Mouse (Mus musculus) erythroblast, embryonic 14.5 days (primary cell): ENCODE data around the gene Sdk1. TPM values are rescaled to one million over a fixed set of nuclear protein-coding genes. Genes with fewer than 3 reads are reported as not detected.

Experiments
- H3K27me3 ChIP-seq: 2 replicates; pipeline ENCODE4 v1.6.1; 2012; ENCODE audit warnings: inconsistent platforms; ENCODE audit not compliant: control insufficient read depth
- H3K36me3 ChIP-seq: 2 replicates; pipeline ENCODE4 v1.6.1; 2012; ENCODE audit warnings: mild to moderate bottlenecking, inconsistent platforms; ENCODE audit not compliant: control insufficient read depth
- H3K4me1 ChIP-seq: 2 replicates; pipeline ENCODE4 v1.6.1; 2012; ENCODE audit warnings: inconsistent platforms; ENCODE audit not compliant: control insufficient read depth
- H3K4me3 ChIP-seq: replicated peaks from 2 replicates; pipeline ENCODE3; 2012; ENCODE audit warnings: moderate library complexity, mild to moderate bottlenecking, inconsistent platforms
- H3K9me3 ChIP-seq: 2 replicates; pipeline ENCODE4 v1.6.1; 2012; ENCODE audit warnings: low read length, inconsistent platforms, mixed read lengths; ENCODE audit not compliant: control insufficient read depth
- GATA1 ChIP-seq: IDR thresholded peaks from 2 replicates; pipeline ENCODE4 v1.6.1; 2012; ENCODE audit warnings: low read length, inconsistent platforms, mixed read lengths
- TAL1 ChIP-seq: IDR thresholded peaks from 3 replicates; pipeline ENCODE4 v1.6.1; 2012; ENCODE audit warnings: low read length, inconsistent platforms, mixed read lengths
- polyA plus RNA-seq: library from polyadenylated mRNA; stranded (reverse); fragments of >175 nt; gene quantifications from 2 replicates; pipeline ENCODE4 v1.2.3, GENCODE M21; 2012

Gene Sdk1
- polyA plus RNA-seq, 1 experiment: not detected

DNA sequence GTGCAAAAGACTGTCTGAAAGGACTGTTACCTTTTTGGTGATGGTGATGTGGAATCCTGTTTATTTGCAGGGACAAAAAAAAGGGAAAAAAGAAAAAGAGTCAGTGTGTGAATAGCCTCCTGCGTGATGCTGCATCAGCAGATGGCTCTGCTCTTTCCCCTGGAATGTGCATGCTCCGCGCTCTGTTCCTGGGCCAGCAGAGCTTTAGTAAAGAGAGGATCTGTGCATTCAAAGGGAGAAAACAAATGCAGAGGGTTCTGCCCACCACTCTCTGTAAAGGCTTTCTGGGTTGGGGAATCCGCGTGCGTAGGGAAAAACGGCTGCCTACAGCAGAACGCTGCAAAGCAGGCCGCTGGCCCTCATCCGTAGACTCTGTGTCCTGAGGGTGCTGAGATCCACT is 644.7 kb downstream of the Sdk1 start:
- peaks cover 14% of the 10 kb centered on the region for H3K9me3 ChIP-seq
- H3K4me1 ChIP-seq: no peaks in the 10 kb centered on the region
- no peak overlapping the region for H3K4me3 ChIP-seq
- no peaks in the 10 kb centered on the region for H3K27me3 ChIP-seq
- no peaks in the 10 kb centered on the region for H3K36me3 ChIP-seq
- TF ChIP-seq TAL1: no peak
- no peak for TF ChIP-seq GATA1

DNA sequence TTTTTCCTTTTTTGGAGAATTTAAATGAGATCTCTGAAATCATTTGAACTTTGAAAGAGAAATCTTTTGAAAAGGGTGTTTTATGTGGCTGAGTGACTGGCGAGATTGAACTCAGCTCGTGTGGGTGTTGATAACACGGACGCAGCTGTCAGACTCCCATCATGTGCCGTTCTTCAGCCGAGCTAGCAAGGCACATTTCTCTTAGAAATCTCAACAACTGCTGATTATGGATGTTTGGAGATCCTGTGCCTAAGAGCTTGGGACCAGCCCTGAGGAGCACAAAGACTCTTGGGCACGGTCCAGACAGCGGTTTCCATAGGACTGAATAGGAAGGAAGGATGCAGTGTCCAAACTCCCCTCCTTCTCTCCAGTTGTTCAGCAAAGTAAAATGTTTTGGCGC is 648.5 kb downstream of the Sdk1 start:
- Histone ChIP-seq H3K4me3 (no peak overlapping the region), H3K36me3 (no peaks in the 10 kb centered on the region), H3K4me1 (no peaks in the 10 kb centered on the region), H3K9me3 (peaks cover 17% of the 10 kb centered on the region), H3K27me3 (no peaks in the 10 kb centered on the region)
- TF ChIP-seq TAL1 (no peak), GATA1 (no peak)

DNA sequence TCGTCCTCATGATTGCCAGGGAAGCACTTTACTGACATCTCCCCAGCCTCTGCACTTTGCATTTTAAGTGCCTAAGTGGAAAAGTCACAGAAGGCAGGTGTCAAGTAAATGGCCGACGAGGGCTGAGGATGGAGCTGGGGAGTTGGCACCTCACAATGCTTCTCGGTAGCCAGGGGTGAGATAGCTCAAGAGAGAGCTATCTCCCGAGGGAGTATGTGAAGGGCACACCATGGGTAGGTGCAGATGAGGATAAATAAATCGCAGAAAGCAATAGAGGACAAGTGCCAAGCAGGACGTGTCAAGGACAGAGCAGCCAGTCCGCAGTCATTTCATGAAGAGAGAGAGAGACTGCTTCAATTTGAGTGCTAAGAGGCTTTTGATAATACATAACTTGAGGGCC is 655.1 kb downstream of the Sdk1 start:
- Histone ChIP-seq H3K4me3 (no peak overlapping the region), H3K36me3 (no peaks in the 10 kb centered on the region), H3K9me3 (peaks cover 25% of the 10 kb centered on the region), H3K27me3 (no peaks in the 10 kb centered on the region), H3K4me1 (no peaks in the 10 kb centered on the region)
- no peak for TF ChIP-seq GATA1
- TF ChIP-seq TAL1: no peak

DNA sequence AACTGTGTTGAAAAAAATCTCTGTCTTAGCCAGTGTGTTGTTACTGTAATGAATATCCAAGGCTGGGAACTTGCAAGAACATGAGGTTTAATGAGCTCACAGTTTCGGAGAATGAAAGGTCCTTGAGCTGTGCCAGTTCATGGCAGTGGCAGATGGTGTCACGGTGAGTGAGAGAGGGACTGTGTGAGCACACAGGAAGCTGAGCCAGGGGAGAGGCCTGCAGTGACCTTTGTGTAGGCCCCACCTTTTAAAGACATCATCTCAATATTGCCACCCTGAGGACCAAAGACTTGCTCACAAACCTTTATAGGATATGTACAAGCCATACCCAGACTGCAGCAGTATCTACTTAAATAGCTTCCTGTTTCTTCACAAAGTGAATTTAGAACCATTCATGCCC is 656.2 kb downstream of the Sdk1 start:
- H3K27me3 ChIP-seq: no peaks in the 10 kb centered on the region
- H3K4me3 ChIP-seq: no peak overlapping the region
- TF ChIP-seq GATA1: no peak
- no peak for TF ChIP-seq TAL1
- no peaks in the 10 kb centered on the region for H3K4me1 ChIP-seq
- no peaks in the 10 kb centered on the region for H3K36me3 ChIP-seq
- H3K9me3 ChIP-seq: peaks cover 22% of the 10 kb centered on the region

DNA sequence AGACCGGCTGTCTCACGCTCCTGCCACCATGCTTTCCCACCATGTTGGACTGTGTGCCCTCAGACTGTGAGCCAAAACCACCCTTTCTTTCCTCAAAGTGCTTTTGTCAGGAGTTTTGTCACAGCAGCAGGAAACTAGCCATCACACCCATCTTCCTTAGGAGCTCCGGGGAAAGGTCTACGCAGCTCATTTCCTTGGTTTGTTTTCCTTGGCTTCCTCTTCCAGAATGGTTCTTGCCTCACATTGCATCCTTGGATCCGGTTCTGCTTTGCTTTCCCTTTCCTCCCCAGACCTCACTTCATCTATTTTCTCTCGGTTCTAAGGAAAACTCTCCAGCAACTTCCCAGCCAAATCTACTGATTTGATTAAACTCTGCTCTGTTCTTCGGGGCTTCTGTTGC is 658.5 kb downstream of the Sdk1 start:
- no peaks in the 10 kb centered on the region for H3K27me3 ChIP-seq
- peaks cover 24% of the 10 kb centered on the region for H3K9me3 ChIP-seq
- TF ChIP-seq GATA1: no peak
- TF ChIP-seq TAL1: no peak

DNA sequence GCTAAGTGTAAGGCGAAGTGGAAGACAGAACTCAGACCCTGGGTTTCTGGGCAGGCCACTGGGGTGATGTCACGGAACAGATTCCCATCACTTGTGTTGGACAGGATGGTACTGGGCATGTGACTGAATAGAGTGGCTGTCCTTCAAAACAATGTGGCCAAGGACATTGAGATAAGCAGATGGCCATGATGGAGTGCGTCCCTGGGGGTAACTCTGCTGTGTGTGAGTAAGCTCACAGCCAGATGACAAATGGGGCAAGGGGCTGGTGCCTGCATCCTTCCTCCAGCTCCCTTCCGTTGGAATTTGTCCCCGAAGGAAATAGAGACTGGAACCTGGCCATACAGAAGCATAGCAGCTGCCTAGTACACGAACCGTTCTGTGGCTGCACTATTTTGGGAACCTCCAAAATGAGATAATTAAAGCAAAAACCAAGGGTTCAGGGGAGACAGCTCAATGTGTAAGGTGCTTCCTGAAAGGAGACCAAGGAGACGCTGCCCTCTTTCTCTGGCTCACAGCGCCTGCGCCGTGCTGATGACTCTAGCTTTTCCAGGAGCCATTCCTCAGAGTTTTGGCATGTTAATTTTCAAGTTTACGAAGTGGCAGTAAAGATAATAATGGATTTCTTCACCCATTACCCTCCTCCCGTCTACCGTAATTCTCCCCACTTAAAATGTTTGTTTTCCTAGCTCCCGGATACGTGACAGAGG is 661.4 kb downstream of the Sdk1 start:
- TF ChIP-seq TAL1 (no peak), GATA1 (no peak)
- H3K4me1 ChIP-seq: no peaks in the 10 kb centered on the region
- no peak overlapping the region for H3K4me3 ChIP-seq
- H3K27me3 ChIP-seq: no peaks in the 10 kb centered on the region
- no peaks in the 10 kb centered on the region for H3K36me3 ChIP-seq
- H3K9me3 ChIP-seq: peaks cover 10% of the 10 kb centered on the region

More for the DNA sequence above, 658.5 kb downstream of the Sdk1 start:
- no peaks in the 10 kb centered on the region for H3K4me1 ChIP-seq
- no peak overlapping the region for H3K4me3 ChIP-seq
- no peaks in the 10 kb centered on the region for H3K36me3 ChIP-seq

DNA sequence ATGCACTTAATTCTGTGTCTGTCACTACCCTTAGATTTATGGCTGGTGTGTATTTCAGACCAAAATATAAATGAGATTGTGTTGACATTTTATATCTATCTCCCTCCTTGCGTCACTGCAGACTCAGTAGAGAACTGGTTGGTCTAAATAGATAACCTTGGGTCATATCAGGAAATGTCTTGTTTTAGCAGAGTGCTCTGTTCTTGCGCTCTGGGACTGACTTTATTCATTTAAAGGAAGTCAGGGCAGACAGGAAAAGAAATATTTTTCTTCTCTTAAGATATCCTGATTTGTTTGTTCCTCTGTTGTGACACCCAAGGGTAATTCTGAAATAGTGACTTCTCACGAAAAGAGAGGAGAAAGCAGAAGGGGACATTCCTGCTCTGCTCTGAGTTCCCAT is 669.2 kb downstream of the Sdk1 start:
- TF ChIP-seq TAL1 (no peak), GATA1 (no peak)
- Histone ChIP-seq H3K4me1 (no peaks in the 10 kb centered on the region), H3K9me3 (peaks cover 16% of the 10 kb centered on the region), H3K27me3 (no peaks in the 10 kb centered on the region), H3K36me3 (no peaks in the 10 kb centered on the region), H3K4me3 (no peak overlapping the region)

DNA sequence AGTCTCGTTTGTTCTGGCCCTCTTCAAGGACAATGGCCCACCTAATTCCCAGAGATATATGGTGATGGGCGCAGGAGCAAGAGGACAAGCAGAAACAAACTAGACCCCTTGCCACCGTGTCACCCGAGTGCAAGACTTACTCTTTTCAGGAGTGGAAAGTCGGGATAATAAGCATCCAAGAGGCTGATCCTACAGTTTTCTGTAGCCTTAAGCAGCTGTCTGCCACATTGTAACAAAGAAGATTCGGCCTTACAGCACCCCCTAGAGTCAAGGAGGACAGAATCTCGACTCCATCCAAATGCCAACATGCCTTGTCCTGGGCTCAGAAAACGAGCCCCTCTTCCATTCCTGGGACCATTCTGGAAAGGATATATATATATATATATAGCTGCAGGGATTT is 669.6 kb downstream of the Sdk1 start:
- Histone ChIP-seq H3K9me3 (peaks cover 16% of the 10 kb centered on the region), H3K4me1 (no peaks in the 10 kb centered on the region), H3K4me3 (no peak overlapping the region), H3K27me3 (no peaks in the 10 kb centered on the region), H3K36me3 (no peaks in the 10 kb centered on the region)
- TF ChIP-seq GATA1 (no peak), TAL1 (no peak)

DNA sequence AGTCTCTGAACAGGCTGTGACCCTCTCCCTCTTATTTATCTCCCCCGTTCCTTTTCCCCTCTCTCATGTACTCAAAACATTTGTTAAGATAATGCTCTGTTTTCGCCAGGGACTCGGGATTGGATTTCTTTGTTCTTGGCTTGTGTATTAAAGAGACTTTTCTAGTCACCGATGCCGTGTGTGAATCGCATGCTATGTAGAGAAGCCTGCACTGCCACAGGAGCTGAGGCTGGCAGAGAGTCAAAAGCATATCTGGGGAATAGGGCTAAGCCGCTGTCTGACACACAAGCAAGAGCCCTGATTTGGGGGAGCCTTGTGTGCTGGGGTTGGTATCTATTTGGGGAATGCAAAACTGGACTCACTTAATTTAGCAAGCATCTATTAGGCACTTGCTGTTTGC is 671.6 kb downstream of the Sdk1 start:
- peaks cover 27% of the 10 kb centered on the region for H3K9me3 ChIP-seq
- TF ChIP-seq TAL1 (no peak), GATA1 (no peak)
- H3K4me3 ChIP-seq: no peak overlapping the region
- no peaks in the 10 kb centered on the region for H3K4me1 ChIP-seq
- no peaks in the 10 kb centered on the region for H3K27me3 ChIP-seq
- no peaks in the 10 kb centered on the region for H3K36me3 ChIP-seq

DNA sequence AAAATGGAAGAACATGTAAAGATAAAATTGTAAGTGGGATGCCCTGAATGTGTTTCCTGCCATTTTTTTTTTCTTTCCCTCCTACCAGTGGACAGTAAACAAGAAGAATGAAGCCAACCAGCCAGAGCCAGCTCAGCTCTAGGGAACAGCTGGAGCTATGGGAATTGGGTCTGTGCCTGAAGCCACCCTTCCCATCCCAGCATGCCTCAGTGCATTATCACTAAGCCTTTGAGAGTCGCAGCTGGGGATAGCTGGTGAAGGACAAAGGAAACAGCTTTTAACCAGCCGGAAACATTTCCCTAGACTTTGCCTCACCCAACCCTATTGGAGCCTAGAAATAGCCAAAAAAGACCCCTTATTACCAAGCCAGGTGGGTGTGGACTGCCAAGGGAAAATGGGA is 675.7 kb downstream of the Sdk1 start:
- H3K4me1 ChIP-seq: no peaks in the 10 kb centered on the region
- peaks cover 24% of the 10 kb centered on the region for H3K9me3 ChIP-seq
- TF ChIP-seq TAL1: no peak
- TF ChIP-seq GATA1: no peak
- no peak overlapping the region for H3K4me3 ChIP-seq
- no peaks in the 10 kb centered on the region for H3K36me3 ChIP-seq
- H3K27me3 ChIP-seq: no peaks in the 10 kb centered on the region
